Mouse (Mus musculus): ENCODE results near the gene Gramd1b.

- TF ChIP-seq GATA1 (IDR thresholded peaks at IDR 0.05; ENCODE audit: low read length) (no peak), TAL1 (IDR thresholded peaks at IDR 0.05; ENCODE audit: low read length) (no peak)
Measured at GRCm38 (mm10) chr9:40397471-40398245, 133.5 kb downstream of the Gramd1b start.

All from erythroblast, embryonic 14.5 days (primary cell).